Mouse (Mus musculus) CH12.LX (cell line): Measurements from ENCODE around the gene Prdm8.

Source experiments
- CTCF ChIP-seq, 2 experiments: IDR thresholded peaks in 1 of 2; conservative IDR thresholded peaks in 1 of 2; 2 replicates each; pipeline ENCODE4 v1.5.1; 2011 to 2012; ENCODE audit warnings: low read depth in 2 of 2, low read length in 2 of 2, improper control_type of control experiment in 1 of 2, inconsistent platforms in 1 of 2, mild to moderate bottlenecking in 1 of 2, moderate library complexity in 1 of 2
- TCF12 ChIP-seq: IDR thresholded peaks from 2 replicates; pipeline ENCODE4 v1.6.1; 2014; ENCODE audit warnings: low read depth, mild to moderate bottlenecking, inconsistent platforms, low read length, improper control_type of control experiment

DNA sequence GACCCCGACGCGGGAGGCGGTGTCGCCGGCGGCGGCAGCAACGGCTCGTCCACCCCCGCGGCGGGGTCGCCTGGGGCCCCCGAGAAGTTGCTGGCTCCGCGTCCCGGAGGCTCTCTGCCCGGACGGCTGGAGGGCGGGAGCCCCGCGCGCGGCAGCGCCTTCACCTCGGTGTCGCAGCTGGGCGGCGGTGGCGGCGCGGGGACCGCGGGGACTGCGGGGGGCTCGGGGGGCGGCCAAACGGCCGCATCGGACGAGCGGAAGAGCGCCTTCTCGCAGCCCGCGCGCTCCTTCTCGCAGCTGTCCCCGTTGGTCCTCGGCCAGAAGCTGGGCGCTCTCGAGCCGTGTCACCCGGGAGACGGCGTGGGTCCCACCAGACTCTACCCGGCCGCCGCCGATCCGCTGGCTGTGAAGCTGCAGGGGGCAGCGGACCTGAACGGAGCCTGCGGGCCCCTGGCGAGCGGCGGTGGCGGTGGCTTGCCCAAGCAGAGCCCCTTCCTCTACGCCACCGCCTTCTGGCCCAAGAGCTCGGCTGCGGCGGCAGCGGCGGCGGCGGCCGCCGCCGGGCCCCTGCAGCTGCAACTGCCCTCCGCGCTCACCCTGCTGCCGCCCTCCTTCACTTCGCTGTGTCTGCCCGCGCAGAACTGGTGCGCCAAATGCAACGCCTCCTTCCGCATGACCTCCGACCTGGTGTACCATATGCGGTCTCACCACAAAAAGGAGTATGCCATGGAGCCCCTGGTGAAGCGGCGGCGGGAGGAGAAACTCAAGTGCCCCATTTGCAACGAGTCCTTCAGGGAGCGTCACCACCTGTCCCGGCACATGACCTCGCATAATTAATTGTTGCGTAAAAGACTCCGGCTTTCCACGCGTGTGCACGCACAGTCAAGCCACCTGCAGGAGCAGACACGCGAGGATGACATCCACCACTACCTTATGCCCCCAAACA lies 19.1 kb downstream of the Prdm8 start:
- TF ChIP-seq TCF12 (no peak), CTCF (conservative IDR thresholded peaks at IDR 0.05 in 1 of 2, IDR thresholded peaks at IDR 0.05 in 1 of 2; ENCODE audit: low read depth in 2 of 2, low read length in 2 of 2) (no peak)
